Mouse (Mus musculus) thymus, adult 2 months (tissue): ENCODE measurements at regions not wholly inside any gene's neighbourhood (a gene's known extent, or its start where the extent isn't known, plus 50 kb on each side); places are given as distances from the start of the nearest gene placed in this dataset.

Experiments used
- CTCF ChIP-seq: fragments of 200-500 bp; IDR thresholded peaks from 2 replicates; pipeline ENCODE4 v1.5.1; 2012; ENCODE audit warnings: mild to moderate bottlenecking, control low read depth, low read length, moderate library complexity, borderline replicate concordance; ENCODE audit not compliant: control insufficient read depth, poor library complexity, insufficient read depth; ENCODE audit errors: extremely low read depth
- POLR2A ChIP-seq: fragments of 200-500 bp; IDR thresholded peaks from 2 replicates; pipeline ENCODE4 v1.6.1; 2012; ENCODE audit warnings: mild to moderate bottlenecking, low read length, control low read depth, moderate library complexity; ENCODE audit not compliant: control insufficient read depth, poor library complexity, insufficient read depth; ENCODE audit errors: extremely low read depth

GRCm38 (mm10) chr16:20819568-20819967 lies 85.3 kb upstream of the Thpo start:
- no peak for TF ChIP-seq CTCF
- no peak for TF ChIP-seq POLR2A
